Mouse (Mus musculus): ENCODE data around the gene Ntsr2.

Gene Ntsr2

GRCm38 (mm10) chr12:16653332-16654093 lies at the start of gene Ntsr2:
Ntsr2 (plus strand) TSS chr12:16653382.
- peak; percentile 85 for DNase-seq

GRCm38 (mm10) chr12:16605624-16606023 lies 47.6 kb upstream of the Ntsr2 start:
- DNase-seq: no peak

GRCm38 (mm10) chr12:16610936-16611335 lies 42.2 kb upstream of the Ntsr2 start, which contains the start of gene Lpin1:
Lpin1 (minus strand) TSS chr12:16610966.
- DNase-seq: no peak

GRCm38 (mm10) chr12:16614556-16614955 lies 38.6 kb upstream of the Ntsr2 start:
- DNase-seq: no peak

- DNase-seq: no peak
Observed at GRCm38 (mm10) chr12:16615738-16616137, 37.4 kb upstream of the Ntsr2 start.

- peak; percentile 90 for DNase-seq
Observed at GRCm38 (mm10) chr12:16618512-16619274, 34.5 kb upstream of the Ntsr2 start.

- no peak for DNase-seq
Observed at GRCm38 (mm10) chr12:16619453-16619852, 33.7 kb upstream of the Ntsr2 start.

GRCm38 (mm10) chr12:16620230-16620629 lies 33.0 kb upstream of the Ntsr2 start:
- peak; percentile 20 for DNase-seq

GRCm38 (mm10) chr12:16630152-16630865 lies 22.9 kb upstream of the Ntsr2 start:
- peak; percentile 27 for DNase-seq

GRCm38 (mm10) chr12:16630866-16631185 lies 22.4 kb upstream of the Ntsr2 start:
- no peak for DNase-seq

- DNase-seq: no peak
Observed at GRCm38 (mm10) chr12:16631423-16631822, 21.8 kb upstream of the Ntsr2 start.

- DNase-seq: peak; percentile 38
Observed at GRCm38 (mm10) chr12:16633235-16633634, 19.9 kb upstream of the Ntsr2 start.

GRCm38 (mm10) chr12:16634075-16634813 lies 18.9 kb upstream of the Ntsr2 start:
- peak; percentile 71 for DNase-seq

GRCm38 (mm10) chr12:16635816-16636215 lies 17.4 kb upstream of the Ntsr2 start:
- no peak for DNase-seq

GRCm38 (mm10) chr12:16639078-16639771 lies 14.0 kb upstream of the Ntsr2 start:
- peak; percentile 40 for DNase-seq

- no peak for DNase-seq
Observed at GRCm38 (mm10) chr12:16640075-16640474, 13.1 kb upstream of the Ntsr2 start.

- no peak for DNase-seq
Observed at GRCm38 (mm10) chr12:16642000-16642399, 11.2 kb upstream of the Ntsr2 start.

GRCm38 (mm10) chr12:16643508-16644345 lies 9.5 kb upstream of the Ntsr2 start:
- no peak for DNase-seq

GRCm38 (mm10) chr12:16644698-16645097 lies 8.5 kb upstream of the Ntsr2 start:
- DNase-seq: no peak

GRCm38 (mm10) chr12:16646780-16647409 lies 6.3 kb upstream of the Ntsr2 start:
- no peak for DNase-seq

- no peak for DNase-seq
Observed at GRCm38 (mm10) chr12:16648273-16648672, 4.9 kb upstream of the Ntsr2 start.

All from lung, postnatal 10 days (tissue).